Mouse (Mus musculus) neural tube, embryonic 14.5 days (tissue): ENCODE results near the gene Tmbim7. TPM values are rescaled to one million over a fixed set of nuclear protein-coding genes. Genes with fewer than 3 reads are reported as not detected.
A peak's percentile ranks its signal among the peaks of the same experiment; 100 is the strongest.

Source experiments
- ATAC-seq: fragments of 200-750 bp; cut with Nextera tagmentation; 2 replicates; pipeline ENCODE4 v1.8.0; 2017; ENCODE audit warnings: low read depth, mild to moderate bottlenecking, moderate TSS enrichment, moderate library complexity
- H3K27ac ChIP-seq: fragments of 300-500 bp; sonication (generic); 2 replicates; pipeline ENCODE4 v1.5.1; 2014; ENCODE audit warnings: low read depth, mild to moderate bottlenecking, control low read depth, low read length, moderate library complexity, mixed read lengths
- H3K27me3 ChIP-seq: fragments of 300-500 bp; sonication (generic); 2 replicates; pipeline ENCODE4 v1.6.1; 2014; ENCODE audit warnings: low read length; ENCODE audit not compliant: control insufficient read depth, insufficient read depth
- H3K36me3 ChIP-seq: fragments of 300-500 bp; sonication (generic); 2 replicates; pipeline ENCODE4 v1.6.1; 2014; ENCODE audit warnings: low read length, mixed read lengths; ENCODE audit not compliant: control insufficient read depth, insufficient read depth
- H3K4me1 ChIP-seq: fragments of 300-500 bp; sonication (generic); 2 replicates; pipeline ENCODE4 v1.6.1; 2014; ENCODE audit warnings: low read length; ENCODE audit not compliant: control insufficient read depth, insufficient read depth
- H3K4me2 ChIP-seq: fragments of 300-500 bp; sonication (generic); 2 replicates; pipeline ENCODE4 v1.6.1; 2014; ENCODE audit warnings: mild to moderate bottlenecking, low read depth, low read length, control low read depth
- H3K4me3 ChIP-seq: fragments of 300-500 bp; sonication (generic); 2 replicates; pipeline ENCODE4 v1.5.1; 2014; ENCODE audit warnings: low read depth, low read length, control low read depth, mixed read lengths
- H3K9ac ChIP-seq: fragments of 300-500 bp; sonication (generic); replicated peaks from 2 replicates; pipeline ENCODE4 v1.6.1; 2014; ENCODE audit warnings: low read depth, mild to moderate bottlenecking, control low read depth, low read length, mixed read lengths
- H3K9me3 ChIP-seq: fragments of 300-500 bp; sonication (generic); 2 replicates; pipeline ENCODE4 v1.6.1; 2016; ENCODE audit warnings: low read length; ENCODE audit not compliant: control insufficient read depth
- WGBS: fragments of 180-500 bp; shearing (Covaris S2); extraction: QIAGEN DNeasy Blood & Tissue Kit; methylation state at CpG from one replicate; pipeline ENCODE4 v1.1.7; 2014; 5-methylcytosine and 5-hydroxymethylcytosine counted together
- polyA plus RNA-seq: library from polyadenylated mRNA; unstranded; fragments of >200 nt; fragmentation: Nextera tagmentation; extraction: Ambion mirVana; gene quantifications from 2 replicates; pipeline ENCODE4 v1.2.1, GENCODE M21; 2014

Tmbim7 gene
- polyA plus RNA-seq, 1 experiment from 2014 or later, result not detected

- no peaks in the 10 kb centered on the region for H3K4me1 ChIP-seq
- no peak for ATAC-seq
- no peaks in the 10 kb centered on the region for H3K27me3 ChIP-seq
- no peak overlapping the region for H3K9ac ChIP-seq
- no peak overlapping the region for H3K4me3 ChIP-seq
- no peak overlapping the region for H3K27ac ChIP-seq
- H3K9me3 ChIP-seq, result no peaks in the 10 kb centered on the region
- WGBS, result 69% methylated on average over 4 of the region's 4 CpGs
- H3K4me2 ChIP-seq, result no peak overlapping the region
- peaks cover 4% of the 10 kb centered on the region; the same call in 1 of the 2 replicates for H3K36me3 ChIP-seq
Measured at GRCm38 (mm10) chr5:3633951-3634350, 17.0 kb upstream of the Tmbim7 start.

- H3K27me3 ChIP-seq, result no peaks in the 10 kb centered on the region
- H3K36me3 ChIP-seq, result peaks cover 4% of the 10 kb centered on the region; the same call in 1 of the 2 replicates
- H3K4me2 ChIP-seq, result no peak overlapping the region
- H3K9me3 ChIP-seq, result no peaks in the 10 kb centered on the region
- no peaks in the 10 kb centered on the region for H3K4me1 ChIP-seq
- 91% methylated on average over 8 of the region's 8 CpGs for WGBS
- ATAC-seq, result no peak
- H3K4me3 ChIP-seq, result no peak overlapping the region
- no peak overlapping the region for H3K9ac ChIP-seq
- no peak overlapping the region for H3K27ac ChIP-seq
Measured at GRCm38 (mm10) chr5:3635286-3635685, 15.7 kb upstream of the Tmbim7 start.

- Histone ChIP-seq H3K4me2 (no peak overlapping the region), H3K27ac (no peak overlapping the region), H3K27me3 (no peaks in the 10 kb centered on the region; the same call in 1 of the 2 replicates), H3K9me3 (no peaks in the 10 kb centered on the region), H3K4me1 (0 out of 2 replicates have a peak, but pooled peaks cover 10% of the 10 kb centered on the region), H3K36me3 (peaks cover 14% of the 10 kb centered on the region), H3K9ac (no peak overlapping the region), H3K4me3 (no peak overlapping the region)
- 96% methylated on average over 6 of the region's 6 CpGs for WGBS
- no peak for ATAC-seq
Measured at GRCm38 (mm10) chr5:3644621-3645020, 6.4 kb upstream of the Tmbim7 start.

GRCm38 (mm10) chr5:3645326-3645725 is 5.7 kb upstream of the Tmbim7 start:
- H3K9me3 ChIP-seq, result no peaks in the 10 kb centered on the region
- H3K36me3 ChIP-seq, result peaks cover 14% of the 10 kb centered on the region
- H3K27me3 ChIP-seq, result no peaks in the 10 kb centered on the region; the same call in 1 of the 2 replicates
- no peak overlapping the region for H3K9ac ChIP-seq
- no peak for ATAC-seq
- 0 out of 2 replicates have a peak, but pooled peaks cover 10% of the 10 kb centered on the region for H3K4me1 ChIP-seq
- H3K27ac ChIP-seq, result no peak overlapping the region
- H3K4me2 ChIP-seq, result no peak overlapping the region
- WGBS, result 92% methylated on average over 6 of the region's 6 CpGs
- no peak overlapping the region for H3K4me3 ChIP-seq

GRCm38 (mm10) chr5:3646539-3646938 is 4.4 kb upstream of the Tmbim7 start:
- ATAC-seq, result no peak
- H3K27ac ChIP-seq, result no peak overlapping the region
- H3K4me2 ChIP-seq, result peak overlapping the region; percentile 46
- WGBS, result 30% methylated on average over 6 of the region's 6 CpGs
- peak overlapping the region; percentile 95 for H3K4me3 ChIP-seq
- H3K9ac ChIP-seq, result peak overlapping the region; percentile 84; the same call in 1 of the 2 replicates
- H3K27me3 ChIP-seq, result no peaks in the 10 kb centered on the region; the same call in 1 of the 2 replicates
- H3K9me3 ChIP-seq, result no peaks in the 10 kb centered on the region
- peaks cover 8% of the 10 kb centered on the region for H3K36me3 ChIP-seq
- 0 out of 2 replicates have a peak, but pooled peaks cover 10% of the 10 kb centered on the region for H3K4me1 ChIP-seq

- H3K36me3 ChIP-seq, result peaks cover 4% of the 10 kb centered on the region; the same call in 1 of the 2 replicates
- H3K9me3 ChIP-seq, result no peaks in the 10 kb centered on the region
- under 1% methylated on average over 53 of the region's 60 CpGs for WGBS
Measured at GRCm38 (mm10) chr5:3646991-3647707, 3.8 kb upstream of the Tmbim7 start.

GRCm38 (mm10) chr5:3647708-3648121 is 3.3 kb upstream of the Tmbim7 start:
- Histone ChIP-seq H3K9me3 (no peaks in the 10 kb centered on the region), H3K36me3 (peaks cover 4% of the 10 kb centered on the region; the same call in 1 of the 2 replicates), H3K9ac (peak overlapping the region; percentile 84), H3K4me2 (peak overlapping the region; percentile 46), H3K27ac (peak overlapping the region; percentile 88), H3K4me3 (peak overlapping the region; percentile 95), H3K4me1 (0 out of 2 replicates have a peak, but pooled peaks cover 10% of the 10 kb centered on the region), H3K27me3 (no peaks in the 10 kb centered on the region; the same call in 1 of the 2 replicates)
- ATAC-seq, result peak; percentile 98
- 0% methylated on average over 23 of the region's 46 CpGs for WGBS

More at GRCm38 (mm10) chr5:3646991-3647707, 3.8 kb upstream of the Tmbim7 start:
- peak overlapping the region; percentile 95 for H3K4me3 ChIP-seq
- no peaks in the 10 kb centered on the region; the same call in 1 of the 2 replicates for H3K27me3 ChIP-seq
- 0 out of 2 replicates have a peak, but pooled peaks cover 10% of the 10 kb centered on the region for H3K4me1 ChIP-seq
- peak overlapping the region; percentile 46 for H3K4me2 ChIP-seq
- peak overlapping the region; percentile 88 for H3K27ac ChIP-seq
- ATAC-seq, result peak; percentile 86
- peak overlapping the region; percentile 84 for H3K9ac ChIP-seq

GRCm38 (mm10) chr5:3648206-3648848 is 2.7 kb upstream of the Tmbim7 start:
- Histone ChIP-seq H3K4me3 (no peak overlapping the region), H3K27me3 (no peaks in the 10 kb centered on the region; the same call in 1 of the 2 replicates), H3K9ac (no peak overlapping the region), H3K36me3 (peaks cover 2% of the 10 kb centered on the region; the same call in 1 of the 2 replicates), H3K4me1 (0 out of 2 replicates have a peak, but pooled peaks cover 10% of the 10 kb centered on the region), H3K9me3 (no peaks in the 10 kb centered on the region), H3K4me2 (peak overlapping the region; percentile 46; the same call in 1 of the 2 replicates), H3K27ac (no peak overlapping the region)
- WGBS, result 50% methylated on average over 4 of the region's 4 CpGs
- ATAC-seq, result peak; percentile 9; the same call in 1 of the 2 replicates
